Mouse (Mus musculus): ENCODE results near the gene H2al1d. TPM values are rescaled to one million over a fixed set of nuclear protein-coding genes. Genes with fewer than 3 reads are reported as not detected.

H2al1d gene
- polyA plus RNA-seq, 2 experiments = not detected

DNA sequence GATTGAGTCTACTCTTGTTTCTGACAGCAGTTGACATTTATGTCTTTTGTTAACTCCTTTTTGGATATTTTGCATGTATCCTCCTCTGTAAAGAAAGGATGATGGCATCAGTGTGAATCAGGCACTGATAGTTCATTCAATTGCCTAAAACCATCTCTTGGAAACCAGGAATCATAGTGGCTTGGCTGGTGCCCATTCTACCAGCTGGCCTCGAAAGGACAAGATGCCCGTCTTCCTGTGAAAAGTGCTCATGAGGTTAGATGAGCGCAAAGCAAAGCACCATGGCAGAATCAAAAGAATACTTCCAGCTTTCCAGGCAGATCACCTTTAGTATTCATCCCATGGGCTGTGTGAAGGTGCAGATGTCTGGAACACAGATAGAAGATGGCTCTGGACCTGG lies 38.1 kb downstream of the H2al1d start:
- no peaks in the 10 kb centered on the region for H3K36me3 ChIP-seq (replicated peaks; ENCODE audit: control insufficient read depth, insufficient read depth, low read depth)
- WGBS (ENCODE audit: insufficient replicate concordance) = 68% methylated on average over 3 of the region's 3 CpGs
- H3K27ac ChIP-seq = no peak overlapping the region
- ATAC-seq (ENCODE audit: insufficient read depth) (no peak), DNase-seq (ENCODE audit: low read depth in 3 of 3, low spot score in 3 of 3) (no peak)
- H3K9ac ChIP-seq (replicated peaks) = no peak overlapping the region
- H3K4me2 ChIP-seq (ENCODE audit: low read depth) = no peak overlapping the region
- H3K4me1 ChIP-seq (replicated peaks; ENCODE audit: control insufficient read depth in 2 of 2, insufficient read depth in 2 of 2, low read length in 1 of 2) = no peaks in the 10 kb centered on the region
- no peaks in the 10 kb centered on the region for H3K9me3 ChIP-seq (ENCODE audit: control insufficient read depth, low read length)
- TF ChIP-seq EP300 (IDR thresholded peaks at IDR 0.05; ENCODE audit: low read depth) = no peak
- TF ChIP-seq CTCF (IDR thresholded peaks at IDR 0.05; ENCODE audit: low read depth) = no peak
- H3K27me3 ChIP-seq (ENCODE audit: control insufficient read depth, insufficient read depth, low read length) = no peaks in the 10 kb centered on the region
- no peak overlapping the region for H3K4me3 ChIP-seq (ENCODE audit: insufficient read depth in 1 of 2, low read depth in 2 of 2, low read length in 2 of 2)

Other genes with a start within 250 kb of the H2al1d start
- not detected in 2 replicates for gene H2al1a, start 9.6 kb upstream of the H2al1d start, polyA plus RNA-seq (2012; rRNA removed)
- gene H2al1a, start 9.6 kb upstream of the H2al1d start, polyA plus RNA-seq (2014; fragmentation: Nextera tagmentation; extraction: Ambion mirVana) = not detected in 2 replicates
- not detected in 2 replicates for gene H2al1b, start 6.4 kb upstream of the H2al1d start, polyA plus RNA-seq (2012; rRNA removed)
- not detected in 2 replicates for gene H2al1b, start 6.4 kb upstream of the H2al1d start, polyA plus RNA-seq (2014; fragmentation: Nextera tagmentation; extraction: Ambion mirVana)
- not detected in 2 replicates for gene H2al1c, start 3.2 kb upstream of the H2al1d start, polyA plus RNA-seq (2012; rRNA removed)
- not detected in 2 replicates for gene H2al1c, start 3.2 kb upstream of the H2al1d start, polyA plus RNA-seq (2014; fragmentation: Nextera tagmentation; extraction: Ambion mirVana)
- gene H2al1e, start 3.1 kb downstream of the H2al1d start, polyA plus RNA-seq (2012; rRNA removed) = not detected in 2 replicates
- gene H2al1e, start 3.1 kb downstream of the H2al1d start, polyA plus RNA-seq (2014; fragmentation: Nextera tagmentation; extraction: Ambion mirVana) = not detected in 2 replicates
- gene H2al1f, start 6.3 kb downstream of the H2al1d start, polyA plus RNA-seq (2012; rRNA removed) = not detected in 2 replicates
- gene H2al1f, start 6.3 kb downstream of the H2al1d start, polyA plus RNA-seq (2014; fragmentation: Nextera tagmentation; extraction: Ambion mirVana) = not detected in 2 replicates
- gene H2al1g, start 9.4 kb downstream of the H2al1d start, polyA plus RNA-seq (2012; rRNA removed) = not detected in 2 replicates
- gene H2al1g, start 9.4 kb downstream of the H2al1d start, polyA plus RNA-seq (2014; fragmentation: Nextera tagmentation; extraction: Ambion mirVana) = not detected in 2 replicates
- not detected in 2 replicates for gene H2al1h, start 12.7 kb downstream of the H2al1d start, polyA plus RNA-seq (2012; rRNA removed)
- gene H2al1h, start 12.7 kb downstream of the H2al1d start, polyA plus RNA-seq (2014; fragmentation: Nextera tagmentation; extraction: Ambion mirVana) = not detected in 2 replicates
- not detected in 2 replicates for gene H2al1i, start 15.8 kb downstream of the H2al1d start, polyA plus RNA-seq (2012; rRNA removed)
- gene H2al1i, start 15.8 kb downstream of the H2al1d start, polyA plus RNA-seq (2014; fragmentation: Nextera tagmentation; extraction: Ambion mirVana) = not detected in 2 replicates
- not detected in 2 replicates for gene H2al1j, start 19.0 kb downstream of the H2al1d start, polyA plus RNA-seq (2012; rRNA removed)
- not detected in 2 replicates for gene H2al1j, start 19.0 kb downstream of the H2al1d start, polyA plus RNA-seq (2014; fragmentation: Nextera tagmentation; extraction: Ambion mirVana)